Mouse (Mus musculus): ENCODE data around the gene Bglap3. TPM values are rescaled to one million over a fixed set of nuclear protein-coding genes. Genes with fewer than 3 reads are reported as not detected.

Bglap3 gene
- polyA plus RNA-seq, 1 experiment from 2014 or later: not detected

GRCm38 (mm10) chr3:88408953-88409352 is 36.4 kb upstream of the Bglap3 start:
- H3K4me3 ChIP-seq (ENCODE audit: low read depth, low read length): no peak overlapping the region
- no peak for ATAC-seq
- H3K9me3 ChIP-seq (replicated peaks; ENCODE audit: control insufficient read depth, low read length, poor library complexity, severe bottlenecking): no peaks in the 10 kb centered on the region
- WGBS: 70% methylated on average over 5 of the region's 5 CpGs
- H3K9ac ChIP-seq (ENCODE audit: low read depth, low read length): peak overlapping the region; percentile 80
- H3K36me3 ChIP-seq (ENCODE audit: control insufficient read depth, insufficient read depth, low read length): peaks cover 10% of the 10 kb centered on the region
- no peak overlapping the region for H3K27ac ChIP-seq (ENCODE audit: low read length)
- H3K4me2 ChIP-seq (ENCODE audit: low read length): peak overlapping the region; percentile 75; the same call in 1 of the 2 replicates
- peaks cover 12% of the 10 kb centered on the region for H3K4me1 ChIP-seq (ENCODE audit: control insufficient read depth, insufficient read depth, low read length)
- no peaks in the 10 kb centered on the region for H3K27me3 ChIP-seq (ENCODE audit: control insufficient read depth, insufficient read depth, low read depth, low read length)

- Histone ChIP-seq H3K36me3 (ENCODE audit: control insufficient read depth, insufficient read depth, low read length) (peaks cover 6% of the 10 kb centered on the region), H3K4me1 (ENCODE audit: control insufficient read depth, insufficient read depth, low read length) (peaks cover 12% of the 10 kb centered on the region), H3K27me3 (ENCODE audit: control insufficient read depth, insufficient read depth, low read depth, low read length) (no peaks in the 10 kb centered on the region), H3K9me3 (replicated peaks; ENCODE audit: control insufficient read depth, low read length, poor library complexity, severe bottlenecking) (no peaks in the 10 kb centered on the region), H3K4me2 (ENCODE audit: low read length) (no peak overlapping the region), H3K9ac (ENCODE audit: low read depth, low read length) (no peak overlapping the region), H3K4me3 (ENCODE audit: low read depth, low read length) (no peak overlapping the region), H3K27ac (ENCODE audit: low read length) (no peak overlapping the region)
- WGBS: 61% methylated on average over 7 of the region's 7 CpGs
- no peak for ATAC-seq
These were observed 35.0 kb upstream of the Bglap3 start for GRCm38 (mm10) chr3:88407529-88407928.

- Histone ChIP-seq H3K4me2 (ENCODE audit: low read length) (no peak overlapping the region), H3K9me3 (replicated peaks; ENCODE audit: control insufficient read depth, low read length, poor library complexity, severe bottlenecking) (no peaks in the 10 kb centered on the region), H3K27me3 (ENCODE audit: control insufficient read depth, insufficient read depth, low read depth, low read length) (no peaks in the 10 kb centered on the region), H3K36me3 (ENCODE audit: control insufficient read depth, insufficient read depth, low read length) (peaks cover 2% of the 10 kb centered on the region), H3K4me1 (ENCODE audit: control insufficient read depth, insufficient read depth, low read length) (peaks cover 12% of the 10 kb centered on the region), H3K9ac (ENCODE audit: low read depth, low read length) (no peak overlapping the region), H3K27ac (ENCODE audit: low read length) (no peak overlapping the region), H3K4me3 (ENCODE audit: low read depth, low read length) (no peak overlapping the region)
- ATAC-seq: no peak
- WGBS: 2% methylated on average over 2 of the region's 2 CpGs
These were observed 34.5 kb upstream of the Bglap3 start for GRCm38 (mm10) chr3:88407090-88407489.

- WGBS: 94% methylated on average over 10 of the region's 10 CpGs
- H3K9ac ChIP-seq (ENCODE audit: low read depth, low read length): no peak overlapping the region
- H3K4me1 ChIP-seq (ENCODE audit: control insufficient read depth, insufficient read depth, low read length): peaks cover 3% of the 10 kb centered on the region; the same call in 1 of the 2 replicates
- no peaks in the 10 kb centered on the region for H3K36me3 ChIP-seq (ENCODE audit: control insufficient read depth, insufficient read depth, low read length)
- H3K4me3 ChIP-seq (ENCODE audit: low read depth, low read length): no peak overlapping the region
- ATAC-seq: no peak
- H3K9me3 ChIP-seq (replicated peaks; ENCODE audit: control insufficient read depth, low read length, poor library complexity, severe bottlenecking): no peaks in the 10 kb centered on the region
- H3K4me2 ChIP-seq (ENCODE audit: low read length): no peak overlapping the region
- no peak overlapping the region for H3K27ac ChIP-seq (ENCODE audit: low read length)
- H3K27me3 ChIP-seq (ENCODE audit: control insufficient read depth, insufficient read depth, low read depth, low read length): no peaks in the 10 kb centered on the region
These were observed 31.1 kb upstream of the Bglap3 start for GRCm38 (mm10) chr3:88403522-88404230.

DNA sequence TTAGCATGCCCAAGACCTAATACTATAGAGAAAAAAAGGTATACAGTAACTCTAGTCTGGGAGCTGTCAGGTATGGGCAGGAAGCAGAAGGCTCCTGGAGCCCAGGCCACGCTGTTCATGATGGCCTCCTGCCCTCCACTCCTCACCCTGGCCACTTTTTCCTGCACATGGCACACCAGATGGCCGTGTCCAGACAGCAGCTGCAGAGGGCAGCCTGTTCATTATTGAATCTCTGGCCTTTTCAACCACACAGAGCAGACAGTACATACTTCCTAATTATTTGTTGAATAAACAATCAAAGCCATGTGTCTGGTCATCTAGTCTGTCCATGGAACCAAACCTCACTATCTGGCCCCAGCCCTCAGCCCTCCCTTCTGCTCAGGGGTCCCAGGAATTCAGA is 26.1 kb upstream of the Bglap3 start:
- H3K4me3 ChIP-seq (ENCODE audit: low read depth, low read length): no peak overlapping the region
- WGBS: 79% methylated on average over 2 of the region's 2 CpGs
- no peak for ATAC-seq

GRCm38 (mm10) chr3:88395742-88396141 is 23.2 kb upstream of the Bglap3 start:
- no peaks in the 10 kb centered on the region for H3K36me3 ChIP-seq (ENCODE audit: control insufficient read depth, insufficient read depth, low read length)

More for the DNA sequence above, 26.1 kb upstream of the Bglap3 start:
- no peak overlapping the region for H3K9ac ChIP-seq (ENCODE audit: low read depth, low read length)
- H3K36me3 ChIP-seq (ENCODE audit: control insufficient read depth, insufficient read depth, low read length): no peaks in the 10 kb centered on the region
- H3K27ac ChIP-seq (ENCODE audit: low read length): no peak overlapping the region
- H3K4me2 ChIP-seq (ENCODE audit: low read length): no peak overlapping the region
- H3K4me1 ChIP-seq (ENCODE audit: control insufficient read depth, insufficient read depth, low read length): no peaks in the 10 kb centered on the region
- H3K9me3 ChIP-seq (replicated peaks; ENCODE audit: control insufficient read depth, low read length, poor library complexity, severe bottlenecking): no peaks in the 10 kb centered on the region
- H3K27me3 ChIP-seq (ENCODE audit: control insufficient read depth, insufficient read depth, low read depth, low read length): no peaks in the 10 kb centered on the region

GRCm38 (mm10) chr3:88395288-88395687 is 22.7 kb upstream of the Bglap3 start:
- Histone ChIP-seq H3K4me1 (ENCODE audit: control insufficient read depth, insufficient read depth, low read length) (no peaks in the 10 kb centered on the region), H3K4me3 (ENCODE audit: low read depth, low read length) (no peak overlapping the region), H3K9ac (ENCODE audit: low read depth, low read length) (no peak overlapping the region), H3K27ac (ENCODE audit: low read length) (no peak overlapping the region), H3K9me3 (replicated peaks; ENCODE audit: control insufficient read depth, low read length, poor library complexity, severe bottlenecking) (no peaks in the 10 kb centered on the region), H3K4me2 (ENCODE audit: low read length) (no peak overlapping the region), H3K27me3 (ENCODE audit: control insufficient read depth, insufficient read depth, low read depth, low read length) (no peaks in the 10 kb centered on the region), H3K36me3 (ENCODE audit: control insufficient read depth, insufficient read depth, low read length) (no peaks in the 10 kb centered on the region)
- 97% methylated on average over 6 of the region's 6 CpGs for WGBS
- no peak for ATAC-seq

More at GRCm38 (mm10) chr3:88395742-88396141, 23.2 kb upstream of the Bglap3 start:
- Histone ChIP-seq H3K27me3 (ENCODE audit: control insufficient read depth, insufficient read depth, low read depth, low read length) (no peaks in the 10 kb centered on the region), H3K9ac (ENCODE audit: low read depth, low read length) (no peak overlapping the region), H3K27ac (ENCODE audit: low read length) (no peak overlapping the region), H3K4me2 (ENCODE audit: low read length) (no peak overlapping the region), H3K4me3 (ENCODE audit: low read depth, low read length) (no peak overlapping the region), H3K4me1 (ENCODE audit: control insufficient read depth, insufficient read depth, low read length) (no peaks in the 10 kb centered on the region), H3K9me3 (replicated peaks; ENCODE audit: control insufficient read depth, low read length, poor library complexity, severe bottlenecking) (no peaks in the 10 kb centered on the region)
- no peak for ATAC-seq
- WGBS: 95% methylated on average over 8 of the region's 8 CpGs

- Histone ChIP-seq H3K27ac (ENCODE audit: low read length) (no peak overlapping the region), H3K4me1 (ENCODE audit: control insufficient read depth, insufficient read depth, low read length) (no peaks in the 10 kb centered on the region), H3K4me3 (ENCODE audit: low read depth, low read length) (no peak overlapping the region), H3K9me3 (replicated peaks; ENCODE audit: control insufficient read depth, low read length, poor library complexity, severe bottlenecking) (no peaks in the 10 kb centered on the region), H3K36me3 (ENCODE audit: control insufficient read depth, insufficient read depth, low read length) (no peaks in the 10 kb centered on the region), H3K9ac (ENCODE audit: low read depth, low read length) (no peak overlapping the region), H3K27me3 (ENCODE audit: control insufficient read depth, insufficient read depth, low read depth, low read length) (no peaks in the 10 kb centered on the region), H3K4me2 (ENCODE audit: low read length) (no peak overlapping the region)
- 87% methylated on average over 9 of the region's 9 CpGs for WGBS
- ATAC-seq: no peak
These were observed 21.3 kb upstream of the Bglap3 start for GRCm38 (mm10) chr3:88393776-88394375.

GRCm38 (mm10) chr3:88384364-88384763 is 11.8 kb upstream of the Bglap3 start, which contains the start of gene Bglap:
TSS of gene Bglap (minus strand) at chr3:88384464.
- 78% methylated on average over 5 of the region's 5 CpGs for WGBS
- H3K36me3 ChIP-seq (ENCODE audit: control insufficient read depth, insufficient read depth, low read length): no peaks in the 10 kb centered on the region
- H3K27me3 ChIP-seq (ENCODE audit: control insufficient read depth, insufficient read depth, low read depth, low read length): no peaks in the 10 kb centered on the region
- H3K27ac ChIP-seq (ENCODE audit: low read length): no peak within 1 kb of the TSS
- no peak for ATAC-seq
- H3K4me1 ChIP-seq (ENCODE audit: control insufficient read depth, insufficient read depth, low read length): no peaks in the 10 kb centered on the region
- no peak within 1 kb of the TSS for H3K4me3 ChIP-seq (ENCODE audit: low read depth, low read length)
- H3K9me3 ChIP-seq (replicated peaks; ENCODE audit: control insufficient read depth, low read length, poor library complexity, severe bottlenecking): no peaks in the 10 kb centered on the region
- no peak within 1 kb of the TSS for H3K4me2 ChIP-seq (ENCODE audit: low read length)
- no peak within 1 kb of the TSS for H3K9ac ChIP-seq (ENCODE audit: low read depth, low read length)
